ENCODE assay signal across 9 mouse cellular contexts in genomic region chr11:34832678-34833077, GRCm38 (mm10). TPM values are rescaled to one million over a fixed set of nuclear protein-coding genes. Genes with fewer than 3 reads are reported as not detected.
A peak's percentile ranks its signal among the peaks of the same experiment; 100 is the strongest.
DNase-seq lines count a peak whose midpoint lies in the region; ATAC-seq and TF ChIP-seq lines count a peak whose summit lies in the region.
"Had no signal": no experiment of that assay in that cellular context is flagged by ENCODE, and none has a peak within 500 bp of the region (broad histone marks: within the 10 kb centered on the region; RNA-seq: fewer than 3 reads in every experiment).

No protein-coding gene starts in this region.

- intact Hi-C loops in left cerebral cortex, postnatal 4 days (cut with DNase I), result no loop called here

- 0 out of 2 replicates have a peak, but pooled peaks cover 7% of the 10 kb centered on the region for H3K36me3 ChIP-seq in kidney, postnatal 0 days (ENCODE audit: insufficient read depth, low read length)
- 0 out of 2 replicates have a peak, but pooled peaks cover 6% of the 10 kb centered on the region for H3K36me3 ChIP-seq in hindbrain, embryonic 14.5 days (replicated peaks; ENCODE audit: control insufficient read depth, insufficient read depth)
- no peaks in the 10 kb centered on the region for H3K36me3 ChIP-seq in midbrain, embryonic 16.5 days (ENCODE audit: control insufficient read depth, insufficient read depth, low read length)

- peak overlapping the region; percentile 73 for H3K4me3 ChIP-seq in kidney, postnatal 0 days (replicated peaks; ENCODE audit: low read depth, low read length)
- peak overlapping the region; percentile 75 for H3K4me3 ChIP-seq in hindbrain, embryonic 14.5 days (replicated peaks; ENCODE audit: low read length)
- H3K4me3 ChIP-seq in midbrain, embryonic 16.5 days (ENCODE audit: low read depth, low read length), result peak overlapping the region; percentile 60

- peak overlapping the region; percentile 76 for H3K4me2 ChIP-seq in kidney, postnatal 0 days (ENCODE audit: low read length)
- H3K4me2 ChIP-seq in hindbrain, embryonic 14.5 days (replicated peaks), result peak overlapping the region; percentile 94
- peak overlapping the region; percentile 95 for H3K4me2 ChIP-seq in midbrain, embryonic 16.5 days (ENCODE audit: low read length)

- 8% methylated on average over 4 of the region's 5 CpGs for WGBS in kidney, postnatal 0 days
- 5% methylated on average over 5 of the region's 5 CpGs for WGBS in hindbrain, embryonic 14.5 days
- WGBS in midbrain, embryonic 16.5 days, result 8% methylated on average over 4 of the region's 5 CpGs

- peak overlapping the region; percentile 55 for H3K9ac ChIP-seq in kidney, postnatal 0 days (ENCODE audit: low read depth, low read length)
- H3K9ac ChIP-seq in hindbrain, embryonic 14.5 days, result peak overlapping the region; percentile 79
- H3K9ac ChIP-seq in midbrain, embryonic 16.5 days (ENCODE audit: low read depth, low read length), result peak overlapping the region; percentile 36

- no peak for TF ChIP-seq CTCF in kidney, postnatal 0 days (IDR thresholded peaks at IDR 0.05; ENCODE audit: low read depth)

- no peak overlapping the region for H3K27ac ChIP-seq in kidney, postnatal 0 days
- no peak overlapping the region for H3K27ac ChIP-seq in hindbrain, embryonic 14.5 days
- no peak overlapping the region for H3K27ac ChIP-seq in midbrain, embryonic 16.5 days (ENCODE audit: low read length)

- peak; percentile 22; the same call in 1 of the 2 replicates for ATAC-seq in kidney, postnatal 0 days (replicated peaks; ENCODE audit: low FRiP score, low read depth)
- ATAC-seq in hindbrain, embryonic 14.5 days (ENCODE audit: low FRiP score), result no peak
- peak; percentile 43 for ATAC-seq in midbrain, embryonic 16.5 days

- no peaks in the 10 kb centered on the region for H3K9me3 ChIP-seq in kidney, postnatal 0 days (replicated peaks; ENCODE audit: low read length)
- H3K9me3 ChIP-seq in hindbrain, embryonic 14.5 days (ENCODE audit: control insufficient read depth, low read length), result no peaks in the 10 kb centered on the region
- H3K9me3 ChIP-seq in midbrain, embryonic 16.5 days (replicated peaks; ENCODE audit: control insufficient read depth, low read length, poor library complexity, severe bottlenecking), result no peaks in the 10 kb centered on the region

- no peak for DNase-seq in kidney, postnatal 0 days (ENCODE audit: low spot score)
- DNase-seq in kidney, postnatal 10 days, result no peak
- peak; percentile 13 for DNase-seq in ZHBTc4 (ENCODE audit: low read depth, low spot score)
- DNase-seq in hindbrain, embryonic 14.5 days (ENCODE audit: low spot score), result no peak
- DNase-seq in left cerebral cortex, postnatal 4 days, result no peak
- no peak for DNase-seq in retina, embryonic 14.5 days (ENCODE audit: low spot score)
- DNase-seq in left cerebral cortex, adult 18-20 months (ENCODE audit: low spot score in 2 of 2), result no peak
- DNase-seq: thymus, postnatal 36 days had no signal

- peaks cover 6% of the 10 kb centered on the region for H3K4me1 ChIP-seq in kidney, postnatal 0 days (replicated peaks; ENCODE audit: insufficient read depth, low read length)
- H3K4me1 ChIP-seq in hindbrain, embryonic 14.5 days (replicated peaks; ENCODE audit: control insufficient read depth, insufficient read depth, low read length), result peaks cover 15% of the 10 kb centered on the region; the same call in 1 of the 2 replicates
- peaks cover 10% of the 10 kb centered on the region for H3K4me1 ChIP-seq in midbrain, embryonic 16.5 days (ENCODE audit: control insufficient read depth, insufficient read depth, low read length)

- no peaks in the 10 kb centered on the region for H3K27me3 ChIP-seq in kidney, postnatal 0 days (ENCODE audit: insufficient read depth, low read length)
- no peaks in the 10 kb centered on the region for H3K27me3 ChIP-seq in hindbrain, embryonic 14.5 days (ENCODE audit: control insufficient read depth, insufficient read depth, low read length)
- H3K27me3 ChIP-seq in midbrain, embryonic 16.5 days (ENCODE audit: control insufficient read depth, insufficient read depth, low read depth, low read length), result no peaks in the 10 kb centered on the region

RNA-seq across cellular contexts. Expression of gene Spdl1, which starts 0.8 kb away (rescaled TPM):
- 9.0 and 9.2 TPM in 2 replicates for polyA plus RNA-seq in kidney, postnatal 0 days (2015; fragmentation: Nextera tagmentation; extraction: Ambion mirVana)
- polyA plus RNA-seq in hindbrain, embryonic 14.5 days (2014; fragmentation: Nextera tagmentation; extraction: Ambion mirVana), result 3.2 and 4.0 TPM in 2 replicates
- polyA plus RNA-seq in midbrain, embryonic 16.5 days (2015; fragmentation: Nextera tagmentation; extraction: Ambion mirVana), result 2.0 and 2.2 TPM in 2 replicates
- total RNA-seq in left cerebral cortex, postnatal 4 days (2021), result 1 to 10 TPM; 1.0 to 2.4 TPM
- total RNA-seq in left cerebral cortex, adult 18-20 months (2021), result under 1 TPM; 0.52 to 0.63 TPM

RNA-seq across cellular contexts. Expression of gene Dock2, which starts 49.0 kb away (rescaled TPM):
- polyA plus RNA-seq in kidney, postnatal 0 days (2015; fragmentation: Nextera tagmentation; extraction: Ambion mirVana), result 1.1 and 1.4 TPM in 2 replicates
- 0.84 and 1.4 TPM in 2 replicates for polyA plus RNA-seq in hindbrain, embryonic 14.5 days (2014; fragmentation: Nextera tagmentation; extraction: Ambion mirVana)
- polyA plus RNA-seq in midbrain, embryonic 16.5 days (2015; fragmentation: Nextera tagmentation; extraction: Ambion mirVana), result 0.55 and 0.72 TPM in 2 replicates
- total RNA-seq in left cerebral cortex, postnatal 4 days (2021), result 1 to 10 TPM; 1.6 to 1.7 TPM
- total RNA-seq in left cerebral cortex, adult 18-20 months (2021), result 1 to 10 TPM; 2.9 to 3.0 TPM
